Mouse (Mus musculus) cerebellum, adult (tissue): Measurements from ENCODE around the gene Arhgap30.

Experiments
- ATAC-seq: cut with Nextera tagmentation; 2 replicates; pipeline ENCODE4 v1.9.2; 2017; ENCODE audit warnings: mild to moderate bottlenecking, moderate library complexity, mixed read lengths; ENCODE audit not compliant: insufficient number of reproducible peaks, low FRiP score, low TSS enrichment

Arhgap30 gene

DNA sequence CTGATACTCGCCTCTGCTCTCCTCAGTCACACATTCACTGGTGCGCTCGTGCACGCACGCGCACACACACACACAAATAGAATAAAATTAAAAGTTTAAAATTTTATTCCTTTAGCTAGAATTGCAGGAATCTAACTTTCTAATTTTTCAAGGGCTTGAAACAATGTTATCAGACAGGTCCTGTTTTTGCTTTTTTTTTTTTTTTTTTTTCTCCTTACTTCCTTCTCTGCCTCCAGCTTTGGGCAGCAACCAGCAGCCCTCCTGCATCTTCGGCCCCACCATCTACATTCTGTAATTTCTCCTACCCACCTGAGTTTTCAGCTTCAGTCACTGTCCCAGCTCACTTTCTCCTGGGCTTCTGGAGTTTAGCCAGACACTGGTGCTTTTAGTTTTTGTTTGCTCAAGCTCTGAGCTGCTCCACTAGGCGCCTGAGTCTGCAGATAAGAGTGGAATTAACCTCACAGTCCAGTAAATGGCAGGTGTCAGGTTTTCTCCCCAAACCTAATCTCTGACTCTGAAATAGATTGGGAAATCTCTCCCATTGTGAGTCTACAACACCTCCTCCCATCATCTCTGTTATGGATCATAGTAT is 33.8 kb downstream of the Arhgap30 start:
- ATAC-seq, result no peak

DNA sequence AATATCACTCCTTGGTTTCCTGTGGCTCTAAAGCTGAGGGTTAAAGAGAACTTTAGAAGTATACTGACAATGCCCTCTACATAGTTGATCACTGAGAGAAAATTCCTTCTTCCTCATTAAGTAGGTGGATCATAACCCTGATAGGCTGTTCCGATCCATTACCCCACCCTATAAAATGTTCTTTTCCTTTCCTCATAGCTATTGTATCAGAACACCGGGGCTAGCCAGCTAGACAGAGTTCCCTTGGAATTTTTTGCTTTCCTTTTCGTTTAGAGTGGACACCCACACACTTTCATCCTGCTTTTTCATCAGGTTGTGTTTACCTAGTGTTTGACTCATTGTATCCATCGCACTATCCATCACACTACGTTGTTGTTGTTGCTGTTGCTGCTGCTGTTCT is 35.9 kb downstream of the Arhgap30 start:
- ATAC-seq, result no peak

GRCm38 (mm10) chr1:171425126-171425525 is 36.4 kb downstream of the Arhgap30 start:
- ATAC-seq, result no peak

DNA sequence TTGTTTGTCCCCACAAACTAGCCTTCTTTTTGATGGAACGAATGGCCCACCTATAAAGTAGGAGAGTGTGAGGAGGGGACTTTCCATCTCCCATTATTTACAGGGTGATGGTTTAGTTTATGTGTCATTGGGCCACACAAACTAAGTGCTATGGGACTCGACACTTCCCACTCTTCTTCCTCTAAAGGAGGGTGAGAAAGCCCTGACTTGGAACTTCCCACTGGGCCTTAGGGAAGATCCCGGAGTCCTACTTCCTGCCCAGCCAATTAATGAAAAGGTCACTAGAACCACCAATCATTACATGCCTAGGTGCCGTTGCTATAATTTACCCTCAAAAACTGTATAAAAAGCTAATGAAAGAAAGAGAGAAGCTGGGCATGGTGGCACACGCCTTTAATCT is 43.4 kb downstream of the Arhgap30 start:
- no peak for ATAC-seq

DNA sequence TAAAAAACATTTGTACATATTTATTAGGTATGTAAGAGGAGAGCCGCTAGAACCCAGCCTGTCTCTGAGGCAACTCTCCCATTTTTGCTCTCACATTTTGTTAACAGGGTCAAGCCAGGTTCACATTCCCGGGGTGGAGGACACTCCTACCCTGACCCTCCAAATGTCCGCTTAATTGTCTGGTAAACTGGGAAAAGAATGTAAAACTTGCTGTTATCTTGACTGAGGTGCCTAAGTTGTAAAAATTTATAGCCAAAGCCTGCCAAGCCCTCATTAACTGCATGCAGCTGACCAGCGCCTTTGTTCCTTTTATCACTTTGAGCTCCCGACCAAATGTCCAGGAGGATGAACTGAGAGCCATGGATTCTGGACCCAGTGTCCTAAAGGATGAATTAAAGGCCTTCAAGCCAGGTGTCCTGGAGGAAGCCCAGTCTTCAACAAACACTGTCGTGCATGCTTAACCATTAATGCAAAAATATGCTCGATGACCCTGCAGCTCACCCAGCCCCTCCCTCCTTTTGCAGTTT is 46.6 kb downstream of the Arhgap30 start:
- no peak for ATAC-seq

DNA sequence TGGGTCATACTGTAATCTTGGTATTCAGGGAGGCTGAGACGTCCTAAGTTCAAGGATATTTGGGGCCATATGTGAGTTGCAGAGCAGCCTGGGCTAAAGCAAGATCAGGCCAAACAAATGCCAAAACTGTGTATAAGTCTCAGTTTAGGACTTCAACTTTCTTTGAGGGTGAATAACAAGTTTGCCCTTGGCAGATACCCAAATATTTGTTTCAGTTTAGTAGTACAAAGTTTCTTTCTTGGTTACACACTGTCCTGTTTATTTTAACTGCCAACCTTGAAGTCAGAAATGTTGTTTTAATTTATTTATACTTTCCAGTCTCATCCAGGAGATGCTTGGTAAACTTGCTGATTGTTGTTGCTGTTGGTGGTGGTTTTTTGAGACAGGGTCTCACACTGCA is 47.2 kb downstream of the Arhgap30 start:
- no peak for ATAC-seq

DNA sequence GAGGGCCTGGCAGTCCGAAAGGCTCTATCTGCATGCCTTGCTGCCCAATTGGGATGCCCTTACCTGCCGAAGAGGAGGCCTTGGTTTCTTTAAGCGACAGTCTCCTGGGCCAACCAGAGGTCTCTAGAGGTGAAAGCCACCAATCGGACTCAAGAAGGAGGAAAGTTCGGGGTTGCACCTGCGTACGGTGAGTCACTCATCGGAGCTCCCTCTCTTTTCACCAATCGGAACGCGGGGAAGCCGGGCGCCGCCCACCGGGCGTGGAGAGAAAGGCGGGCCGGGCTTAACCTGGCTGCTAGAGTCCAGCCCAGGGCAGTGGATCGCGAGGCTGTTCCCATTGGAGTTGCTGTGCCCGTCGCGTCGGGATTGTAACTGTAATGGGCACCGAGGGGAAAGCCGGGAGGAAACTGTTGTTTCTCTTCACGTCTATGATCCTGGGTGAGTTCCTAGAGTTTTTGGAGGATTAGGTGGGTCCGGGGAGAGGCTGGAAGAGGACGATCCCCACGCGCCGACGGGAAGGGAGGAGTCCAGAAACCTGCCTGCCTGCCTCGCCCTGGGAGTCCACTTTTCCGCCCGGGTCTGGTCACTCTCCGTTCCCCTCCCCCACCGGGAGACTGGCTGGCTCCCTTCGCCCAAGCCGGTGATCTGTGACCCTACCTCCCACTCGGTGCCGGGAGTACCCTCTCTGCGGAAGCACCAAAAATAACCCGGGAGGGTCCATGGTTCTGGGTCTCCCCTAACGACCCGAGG is 48.7 kb downstream of the Arhgap30 start, which contains the start of gene F11r:
Gene F11r (plus strand): TSS at position 272 of the 750 bp plus-strand sequence.
- peak; percentile 99 for ATAC-seq

DNA sequence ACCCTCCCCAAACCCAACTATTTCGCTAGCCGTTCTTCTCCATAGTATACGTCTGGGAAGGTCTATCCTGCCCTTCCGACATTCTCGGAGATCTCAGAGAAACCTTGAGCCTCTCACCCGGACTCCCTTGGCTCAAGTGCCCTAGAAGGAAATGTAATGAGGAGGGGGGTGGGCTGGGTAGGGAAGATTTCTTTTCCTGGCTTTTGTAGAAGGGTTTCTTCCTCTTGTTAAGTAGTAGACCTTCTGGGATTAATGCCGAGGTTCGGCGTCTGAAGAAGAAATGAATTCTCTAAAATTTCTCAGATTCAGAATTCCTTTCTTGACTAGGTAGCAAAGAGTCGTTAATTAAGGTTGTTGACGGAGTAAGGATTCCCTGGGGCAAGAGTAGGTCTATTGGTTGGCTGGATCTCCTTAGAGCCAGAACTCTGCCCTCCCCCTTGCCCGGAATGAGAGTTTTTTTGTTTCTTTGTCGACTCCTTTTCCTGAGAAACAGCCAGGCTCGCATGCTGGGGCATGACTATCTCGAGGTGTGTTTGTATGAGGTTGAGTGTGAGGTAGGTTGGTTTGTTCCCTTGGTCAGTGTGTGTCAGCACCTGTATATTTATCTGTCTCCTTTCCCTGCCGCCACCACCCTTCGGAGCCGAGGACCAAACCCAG is 49.4 kb downstream of the Arhgap30 start:
- ATAC-seq, result no peak

DNA sequence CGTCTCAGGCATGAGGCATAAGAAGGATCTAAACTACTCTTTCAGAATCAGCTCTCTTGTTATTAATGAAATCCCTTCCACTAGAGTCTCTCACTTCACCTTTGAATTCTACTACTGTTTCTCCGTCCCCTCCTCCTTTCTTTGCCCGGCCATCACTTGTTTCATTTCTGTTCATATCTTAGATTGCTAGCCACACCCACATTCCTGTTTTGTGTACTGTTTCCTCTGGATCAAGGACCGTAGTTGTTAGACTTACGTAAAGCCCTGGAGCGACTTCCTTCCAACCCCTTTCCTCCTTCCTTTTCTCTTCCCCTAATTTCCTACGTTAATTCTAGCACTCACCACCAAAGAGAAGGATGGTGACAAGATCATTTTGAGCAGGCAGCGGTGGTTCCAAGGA is 50.3 kb downstream of the Arhgap30 start:
- no peak for ATAC-seq

DNA sequence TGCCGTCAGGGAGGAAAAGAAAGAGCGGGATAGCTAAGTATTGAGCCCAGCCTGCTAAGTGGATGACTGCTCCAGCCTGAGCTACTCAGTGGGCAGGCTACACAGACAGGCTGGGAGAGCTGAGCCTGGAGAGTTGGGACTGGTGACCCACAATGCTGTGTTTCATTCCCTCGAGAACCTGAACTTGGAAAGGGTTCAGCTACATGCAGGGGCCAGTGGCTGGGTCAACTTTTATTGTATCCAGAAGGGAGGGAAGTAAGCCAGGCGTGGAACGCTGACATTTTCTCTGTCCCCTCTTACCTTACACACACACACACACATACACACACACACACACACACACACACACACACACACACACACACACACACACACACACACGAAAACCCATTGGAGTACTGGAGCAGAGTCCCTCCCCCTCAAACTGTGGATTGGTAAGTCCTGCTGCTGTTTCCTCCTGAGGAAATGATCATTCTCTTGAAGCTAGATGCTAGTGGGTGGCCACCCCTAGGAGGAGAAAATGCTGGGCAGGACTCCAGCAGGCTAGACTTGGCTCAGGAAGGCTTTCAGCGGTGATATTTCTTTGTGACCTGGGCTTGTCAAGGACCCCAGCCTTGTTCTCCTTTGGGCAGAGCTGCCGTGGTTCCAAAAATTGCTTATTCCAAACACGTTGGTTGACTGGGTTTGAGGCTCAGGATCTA is 51.4 kb downstream of the Arhgap30 start:
- no peak for ATAC-seq

GRCm38 (mm10) chr1:171441466-171442412 is 53.0 kb downstream of the Arhgap30 start:
- ATAC-seq, result no peak

- no peak for ATAC-seq
These were observed 53.6 kb downstream of the Arhgap30 start for GRCm38 (mm10) chr1:171442413-171442760.

- ATAC-seq, result no peak
These were observed 56.3 kb downstream of the Arhgap30 start for GRCm38 (mm10) chr1:171445050-171445449.

- no peak for ATAC-seq
These were observed 58.1 kb downstream of the Arhgap30 start for GRCm38 (mm10) chr1:171446854-171447253.

- no peak for ATAC-seq
These were observed 58.9 kb downstream of the Arhgap30 start for GRCm38 (mm10) chr1:171447692-171448091.

GRCm38 (mm10) chr1:171450062-171450461 is 61.3 kb downstream of the Arhgap30 start:
- ATAC-seq, result no peak

DNA sequence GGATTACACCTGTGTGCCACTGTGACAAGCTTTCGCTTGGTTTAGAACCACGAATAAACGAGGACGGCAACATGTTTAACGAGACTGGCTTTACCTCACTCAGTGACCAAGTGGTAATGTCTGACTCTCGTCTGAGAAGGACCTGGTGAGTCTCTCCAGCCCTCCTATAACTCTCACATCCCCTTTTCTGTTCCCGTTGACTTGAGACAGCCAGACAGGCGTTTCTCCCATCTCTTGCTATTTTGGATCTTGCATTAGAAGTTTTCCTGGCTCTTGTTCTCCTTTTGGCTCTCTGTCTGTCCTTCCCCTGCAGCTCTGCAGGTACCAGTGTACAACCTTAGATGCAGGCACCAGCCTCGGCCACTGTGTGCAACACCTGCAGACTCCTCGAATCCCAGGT is 62.2 kb downstream of the Arhgap30 start:
- no peak for ATAC-seq

DNA sequence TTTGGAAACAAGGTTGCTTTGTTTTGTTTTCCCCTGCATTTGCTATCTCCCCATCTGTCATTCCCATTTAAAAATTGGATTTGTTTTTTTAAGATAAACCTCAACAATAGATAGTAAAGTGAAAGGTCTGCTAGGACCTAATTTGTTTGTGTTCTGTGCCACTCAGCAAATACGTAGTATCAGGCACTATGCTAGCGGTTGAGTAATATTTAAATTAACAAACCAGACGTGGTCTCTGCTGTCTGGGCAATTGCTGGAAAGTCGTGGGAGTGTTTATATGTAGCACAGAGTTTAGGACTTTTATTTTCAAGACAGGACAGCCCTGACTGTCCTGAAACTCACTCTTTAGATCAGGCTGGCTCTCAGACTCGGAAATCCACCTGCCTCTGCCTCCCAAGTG is 63.8 kb downstream of the Arhgap30 start:
- ATAC-seq, result no peak

DNA sequence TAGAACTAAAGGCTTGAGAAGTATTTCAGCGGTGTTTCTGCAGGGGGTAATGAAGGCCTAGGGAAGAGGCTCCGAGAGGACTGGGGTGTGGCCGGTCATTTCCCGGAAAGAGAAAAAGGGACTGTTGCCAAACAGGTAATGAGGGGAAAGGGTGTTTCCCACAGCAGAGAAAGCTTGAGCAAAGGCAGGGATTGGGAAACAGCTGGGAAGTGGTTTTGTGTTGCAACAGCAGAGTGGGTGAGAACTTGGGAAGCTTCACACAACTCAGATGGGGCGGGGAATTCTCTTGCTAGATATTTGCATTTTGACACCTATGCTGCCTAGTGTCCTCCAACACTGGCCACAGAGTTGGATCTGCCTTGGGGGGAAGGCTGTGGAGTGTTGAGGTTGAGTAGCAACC is 64.2 kb downstream of the Arhgap30 start:
- no peak for ATAC-seq

DNA sequence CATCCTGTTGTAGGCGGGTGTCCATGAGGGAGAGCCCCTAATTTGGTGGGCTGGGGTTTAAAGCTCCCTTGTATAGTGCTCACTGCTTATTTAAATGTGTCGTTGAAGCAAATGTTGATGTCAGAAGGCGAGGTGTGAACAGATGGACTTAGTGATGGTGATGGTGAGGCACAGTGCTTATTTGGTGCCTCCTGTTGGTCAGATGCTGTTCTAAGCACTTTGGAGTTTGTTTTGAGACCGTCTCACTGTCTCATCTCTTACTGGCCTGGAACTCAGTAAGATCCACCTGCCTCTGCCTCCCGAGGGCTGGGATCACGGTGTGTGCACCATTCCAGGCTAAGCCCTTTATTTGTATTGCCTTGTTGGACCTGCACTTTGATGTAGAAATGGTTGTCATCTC is 66.2 kb downstream of the Arhgap30 start:
- ATAC-seq, result no peak
